Mouse (Mus musculus): ENCODE results near the gene Ppp3ca. TPM values are rescaled to one million over a fixed set of nuclear protein-coding genes. Genes with fewer than 3 reads are reported as not detected.

Gene Ppp3ca
- polyA plus RNA-seq, 1 experiment from 2014 or later, result 145 TPM

DNA sequence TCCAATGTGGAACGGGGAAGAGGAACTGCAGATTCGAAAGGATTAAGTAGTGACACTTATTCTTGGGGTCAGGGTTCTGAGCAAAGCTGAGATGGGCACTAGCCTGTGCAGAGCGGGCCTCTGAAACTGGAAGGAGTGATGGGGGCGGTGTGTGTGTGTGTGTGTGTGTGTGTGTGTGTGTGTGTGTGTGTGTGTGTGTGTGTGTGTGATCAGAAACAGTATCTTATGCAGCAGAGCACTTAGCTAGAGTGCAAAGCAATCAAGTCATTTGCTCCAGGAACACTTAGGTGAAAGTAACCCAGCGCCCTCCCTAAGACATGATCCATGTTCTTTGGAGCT is 2.0 kb downstream of the Ppp3ca start:
- Histone ChIP-seq H3K27ac (peak overlapping the region; percentile 97), H3K9ac (peak overlapping the region; percentile 70), H3K4me1 (peaks cover 36% of the 10 kb centered on the region), H3K27me3 (replicated peaks) (no peaks in the 10 kb centered on the region), H3K9me3 (no peaks in the 10 kb centered on the region), H3K4me2 (peak overlapping the region; percentile 53), H3K4me3 (peak overlapping the region; percentile 75), H3K36me3 (replicated peaks) (no peaks in the 10 kb centered on the region)
- WGBS, result 5% methylated on average over 5 of the region's 5 CpGs
- ATAC-seq (replicated peaks), result no peak

DNA sequence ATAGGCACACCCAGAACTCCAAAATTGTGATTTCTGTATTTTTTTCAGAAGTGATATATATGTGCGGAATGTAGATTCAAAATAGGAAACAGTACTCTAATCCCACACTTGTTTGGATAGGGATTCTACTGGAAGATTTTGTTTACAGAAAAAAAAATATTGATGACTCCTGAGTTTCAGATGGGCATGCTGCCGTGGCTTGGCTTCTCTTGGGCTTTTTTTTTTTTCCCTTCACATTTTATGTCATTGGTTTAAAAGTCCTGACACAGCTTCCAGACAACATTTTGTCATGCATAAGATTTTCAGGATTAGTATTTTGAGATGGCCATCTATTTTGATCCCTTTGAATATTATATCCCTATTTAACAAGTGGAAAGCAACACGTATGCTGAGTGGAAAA is 2.9 kb downstream of the Ppp3ca start:
- no peaks in the 10 kb centered on the region for H3K36me3 ChIP-seq (replicated peaks)
- no peak for ATAC-seq (replicated peaks)
- H3K27me3 ChIP-seq (replicated peaks), result no peaks in the 10 kb centered on the region
- no peak overlapping the region for H3K9ac ChIP-seq
- peaks cover 42% of the 10 kb centered on the region for H3K4me1 ChIP-seq
- peak overlapping the region; percentile 75 for H3K4me3 ChIP-seq
- H3K4me2 ChIP-seq, result peak overlapping the region; percentile 53
- 71% methylated on average over 3 of the region's 3 CpGs for WGBS
- H3K27ac ChIP-seq, result no peak overlapping the region
- no peaks in the 10 kb centered on the region for H3K9me3 ChIP-seq

DNA sequence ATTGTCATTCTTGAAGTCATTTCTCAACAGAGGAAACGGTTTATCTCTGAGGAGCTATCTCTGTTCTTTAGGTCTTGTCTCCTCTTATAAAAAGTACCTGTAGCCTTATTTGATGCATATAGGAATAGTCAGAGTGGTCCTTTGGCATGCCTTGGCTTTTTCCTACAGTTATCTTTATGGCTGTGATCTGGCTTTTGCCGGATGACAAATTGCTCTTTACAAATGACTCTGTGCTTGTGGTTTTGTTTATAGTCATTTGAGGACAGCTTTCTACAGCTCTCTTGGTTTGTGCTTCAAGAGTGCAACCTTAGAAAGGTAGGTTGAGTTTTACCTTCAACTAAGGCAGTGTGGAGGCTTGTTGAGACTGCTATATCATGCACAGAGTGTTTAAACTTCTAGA is 3.4 kb downstream of the Ppp3ca start:
- Histone ChIP-seq H3K36me3 (replicated peaks) (no peaks in the 10 kb centered on the region), H3K9ac (no peak overlapping the region), H3K27ac (no peak overlapping the region), H3K4me2 (peak overlapping the region; percentile 53), H3K4me1 (peaks cover 44% of the 10 kb centered on the region), H3K4me3 (peak overlapping the region; percentile 9; the same call in 1 of the 2 replicates), H3K27me3 (replicated peaks) (no peaks in the 10 kb centered on the region), H3K9me3 (no peaks in the 10 kb centered on the region)
- ATAC-seq (replicated peaks), result no peak
- WGBS, result 91% methylated on average over 2 of the region's 2 CpGs

DNA sequence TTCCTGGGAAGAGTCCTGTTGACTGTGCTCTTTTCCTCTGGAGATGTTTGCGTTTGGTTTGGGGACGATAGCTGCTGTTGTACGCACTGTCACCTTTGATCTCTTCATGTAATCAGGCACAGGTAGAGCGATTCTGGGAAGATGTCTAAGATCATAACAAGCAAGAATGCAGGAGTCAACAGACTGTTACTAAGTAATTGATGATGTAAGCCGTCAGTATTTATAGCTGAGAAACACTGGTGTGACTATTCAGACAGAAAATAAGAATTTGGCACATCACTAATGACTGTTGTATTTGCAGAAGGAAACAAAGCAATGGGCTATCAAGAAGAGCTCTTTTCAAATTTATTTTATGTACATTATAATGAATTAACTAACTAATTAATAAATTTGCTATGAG is 4.6 kb downstream of the Ppp3ca start:
- H3K4me2 ChIP-seq, result peak overlapping the region; percentile 15
- ATAC-seq (replicated peaks), result no peak
- H3K27ac ChIP-seq, result no peak overlapping the region
- H3K36me3 ChIP-seq (replicated peaks), result no peaks in the 10 kb centered on the region
- H3K27me3 ChIP-seq (replicated peaks), result no peaks in the 10 kb centered on the region
- WGBS, result 53% methylated on average over 5 of the region's 5 CpGs
- H3K4me3 ChIP-seq, result no peak overlapping the region
- H3K9me3 ChIP-seq, result no peaks in the 10 kb centered on the region
- H3K4me1 ChIP-seq, result peaks cover 45% of the 10 kb centered on the region
- no peak overlapping the region for H3K9ac ChIP-seq

DNA sequence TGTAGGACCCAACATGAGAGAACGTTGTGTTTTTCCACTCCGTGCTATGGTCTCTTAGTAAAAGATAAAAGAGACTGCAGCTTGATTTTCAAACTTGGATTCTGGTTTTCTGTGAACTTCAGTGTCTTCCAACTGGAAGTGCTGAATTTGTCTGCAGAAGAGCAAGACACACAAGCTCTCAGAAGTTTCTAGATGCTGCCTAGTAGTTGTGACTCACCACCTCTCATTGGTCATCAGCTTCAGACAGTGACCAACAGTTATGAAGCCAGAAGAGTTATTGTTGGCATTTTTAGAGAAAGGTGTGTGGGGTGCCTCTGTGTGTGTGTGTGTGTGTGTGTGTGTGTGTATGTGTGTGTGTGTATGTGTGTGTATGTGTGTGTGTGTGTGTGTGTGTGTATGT is 7.1 kb downstream of the Ppp3ca start:
- Histone ChIP-seq H3K4me3 (no peak overlapping the region), H3K9ac (no peak overlapping the region), H3K36me3 (replicated peaks) (no peaks in the 10 kb centered on the region), H3K27me3 (replicated peaks) (no peaks in the 10 kb centered on the region), H3K4me1 (peaks cover 62% of the 10 kb centered on the region), H3K4me2 (no peak overlapping the region), H3K27ac (no peak overlapping the region), H3K9me3 (no peaks in the 10 kb centered on the region)
- no peak for ATAC-seq (replicated peaks)
- whole genome bisulfite sequencing, result 90% methylated on average over 2 of the region's 2 CpGs

DNA sequence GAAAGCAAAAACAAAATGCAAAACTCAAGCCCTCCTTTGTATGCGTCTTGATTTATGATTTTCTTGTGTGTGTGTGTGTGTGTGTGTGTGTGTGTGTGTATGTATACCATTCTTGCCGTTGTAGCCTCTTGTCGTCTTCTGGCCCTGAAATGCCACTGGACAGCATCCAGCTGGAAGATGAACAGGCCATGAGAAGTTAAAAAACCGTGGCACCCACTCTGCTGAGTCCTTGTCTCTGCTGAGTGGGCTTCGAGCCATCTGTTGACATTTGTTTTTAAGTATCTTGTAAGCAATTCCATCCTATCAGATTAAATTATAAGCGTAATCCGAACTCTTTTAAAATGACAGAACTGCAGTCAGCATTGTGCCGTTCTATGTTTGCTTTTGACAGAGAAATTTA is 8.5 kb downstream of the Ppp3ca start:
- Histone ChIP-seq H3K36me3 (replicated peaks) (no peaks in the 10 kb centered on the region), H3K9me3 (no peaks in the 10 kb centered on the region), H3K4me3 (no peak overlapping the region), H3K4me1 (peaks cover 52% of the 10 kb centered on the region), H3K4me2 (no peak overlapping the region), H3K9ac (no peak overlapping the region), H3K27ac (no peak overlapping the region), H3K27me3 (replicated peaks) (no peaks in the 10 kb centered on the region)
- ATAC-seq (replicated peaks), result no peak
- WGBS, result 60% methylated on average over 8 of the region's 8 CpGs

DNA sequence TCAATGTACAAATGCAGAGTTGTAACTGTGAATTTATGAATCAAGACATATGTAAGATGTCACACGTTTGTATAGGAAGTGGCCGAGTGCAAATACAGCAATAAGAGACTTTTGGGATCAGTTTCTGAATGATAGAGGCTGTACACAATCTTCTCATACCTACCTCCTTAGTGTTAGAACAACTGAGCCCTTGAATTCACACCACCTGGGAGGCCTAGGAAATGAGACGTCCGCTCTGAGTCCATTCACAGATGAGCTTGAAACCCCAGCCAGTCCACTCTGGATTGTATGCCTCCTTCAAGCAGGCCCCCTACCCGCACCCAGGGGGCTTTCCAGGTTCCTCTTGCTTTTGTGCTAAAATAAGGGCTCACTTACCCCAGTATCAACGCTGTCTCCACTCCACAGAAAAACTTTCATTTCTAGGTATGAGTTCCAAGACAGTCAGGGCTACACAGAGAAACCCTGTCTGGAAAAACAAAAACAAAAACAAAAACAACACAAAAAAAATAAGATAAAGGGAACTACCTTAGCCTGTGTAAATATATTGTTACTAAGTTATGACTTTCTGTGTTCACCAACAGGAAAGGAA is 10.1 kb downstream of the Ppp3ca start:
- no peak overlapping the region for H3K27ac ChIP-seq
- H3K4me2 ChIP-seq, result no peak overlapping the region
- no peaks in the 10 kb centered on the region for H3K36me3 ChIP-seq (replicated peaks)
- ATAC-seq (replicated peaks), result no peak
- 67% methylated on average over 6 of the region's 6 CpGs for WGBS
- no peak overlapping the region for H3K9ac ChIP-seq
- no peaks in the 10 kb centered on the region for H3K9me3 ChIP-seq
- H3K4me3 ChIP-seq, result no peak overlapping the region
- no peaks in the 10 kb centered on the region for H3K27me3 ChIP-seq (replicated peaks)
- peaks cover 47% of the 10 kb centered on the region for H3K4me1 ChIP-seq

DNA sequence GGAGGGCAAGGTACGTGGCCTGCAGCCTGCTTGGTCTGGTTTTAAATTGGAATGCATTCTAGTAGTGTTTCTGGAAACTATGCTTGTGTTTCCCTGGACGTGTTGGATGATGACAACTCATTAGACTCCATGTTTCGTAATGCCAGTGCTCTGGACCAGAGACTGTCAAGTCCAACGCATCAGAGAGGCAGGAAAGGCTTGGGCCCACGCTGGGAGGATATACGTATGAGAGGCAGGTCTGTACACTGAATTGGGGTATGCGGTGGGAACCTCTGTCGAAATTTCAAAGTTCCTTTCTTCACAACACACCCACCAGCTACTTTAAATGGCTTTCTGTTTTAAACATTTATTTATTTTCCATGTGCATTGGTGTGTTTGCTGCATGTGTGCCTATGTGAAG is 12.3 kb downstream of the Ppp3ca start:
- no peaks in the 10 kb centered on the region for H3K9me3 ChIP-seq
- 88% methylated on average over 8 of the region's 8 CpGs for WGBS
- H3K4me3 ChIP-seq, result no peak overlapping the region
- no peaks in the 10 kb centered on the region for H3K36me3 ChIP-seq (replicated peaks)
- H3K4me1 ChIP-seq, result peaks cover 35% of the 10 kb centered on the region
- H3K9ac ChIP-seq, result no peak overlapping the region
- no peak for ATAC-seq (replicated peaks)
- no peak overlapping the region for H3K4me2 ChIP-seq
- no peaks in the 10 kb centered on the region for H3K27me3 ChIP-seq (replicated peaks)
- no peak overlapping the region for H3K27ac ChIP-seq

DNA sequence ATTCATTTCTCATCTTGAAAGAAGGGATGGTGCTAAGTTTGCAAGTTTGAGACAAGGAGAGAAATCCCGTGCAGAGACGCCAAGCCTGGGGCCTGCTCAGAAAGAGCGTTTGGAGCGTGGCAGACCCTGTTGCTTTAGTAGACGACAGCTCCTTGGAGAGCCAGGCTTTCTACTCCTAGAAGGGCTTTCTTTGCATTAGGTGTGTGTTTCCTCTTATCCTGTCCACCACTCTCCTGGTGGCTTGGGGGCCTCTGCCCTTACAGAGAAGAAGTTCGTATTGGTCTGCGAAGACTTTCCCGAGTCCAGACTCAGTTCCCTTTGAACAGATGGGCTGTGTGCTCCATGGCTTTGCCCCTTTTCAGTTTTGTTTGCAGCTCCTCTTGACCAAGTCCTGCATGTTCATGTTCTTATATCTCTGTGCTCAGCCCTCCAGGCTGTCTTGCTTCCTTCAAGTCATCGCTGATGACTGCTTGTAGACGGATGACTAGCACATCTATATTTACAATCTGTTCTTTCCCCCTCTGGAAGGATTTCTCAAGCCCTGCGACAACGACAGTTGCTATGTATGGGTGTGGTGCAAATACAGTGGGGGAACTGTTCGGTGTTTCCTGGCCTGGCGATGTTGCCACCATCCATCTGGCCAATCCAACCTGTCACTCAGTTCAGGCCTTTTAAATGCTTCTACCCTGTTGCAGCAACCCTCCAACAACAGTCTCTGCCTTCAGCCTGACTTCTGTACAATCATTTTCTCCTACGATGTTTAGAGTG is 14.5 kb downstream of the Ppp3ca start:
- Histone ChIP-seq H3K36me3 (replicated peaks) (no peaks in the 10 kb centered on the region), H3K27me3 (replicated peaks) (no peaks in the 10 kb centered on the region), H3K4me3 (no peak overlapping the region), H3K9me3 (no peaks in the 10 kb centered on the region), H3K4me2 (no peak overlapping the region), H3K4me1 (peaks cover 26% of the 10 kb centered on the region; the same call in 1 of the 2 replicates), H3K9ac (no peak overlapping the region), H3K27ac (no peak overlapping the region)
- no peak for ATAC-seq (replicated peaks)
- 90% methylated on average over 15 of the region's 15 CpGs for WGBS

DNA sequence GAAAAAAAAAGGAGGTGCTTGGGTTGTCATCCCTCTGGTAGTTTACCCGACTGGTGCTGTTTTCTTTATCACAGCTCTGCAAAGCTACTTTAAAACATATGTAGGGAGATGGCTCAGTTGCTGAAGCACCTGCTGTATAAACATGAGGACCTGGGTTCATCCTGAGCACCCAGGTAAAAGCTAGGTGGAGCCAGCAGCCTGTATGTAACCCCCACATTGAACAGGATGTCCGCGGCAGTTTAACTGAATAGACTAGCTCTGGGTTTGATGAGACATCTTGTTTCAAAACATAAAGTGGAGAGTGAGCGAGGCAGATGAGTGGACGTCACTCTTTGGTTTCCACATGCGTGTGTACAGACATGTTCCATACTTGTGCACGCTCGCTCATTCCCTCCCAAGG is 16.5 kb downstream of the Ppp3ca start:
- Histone ChIP-seq H3K27ac (no peak overlapping the region), H3K4me3 (no peak overlapping the region), H3K9me3 (no peaks in the 10 kb centered on the region), H3K4me2 (no peak overlapping the region), H3K9ac (no peak overlapping the region), H3K4me1 (peaks cover 11% of the 10 kb centered on the region; the same call in 1 of the 2 replicates), H3K36me3 (replicated peaks) (no peaks in the 10 kb centered on the region), H3K27me3 (replicated peaks) (no peaks in the 10 kb centered on the region)
- WGBS, result 87% methylated on average over 8 of the region's 8 CpGs
- ATAC-seq (replicated peaks), result no peak

DNA sequence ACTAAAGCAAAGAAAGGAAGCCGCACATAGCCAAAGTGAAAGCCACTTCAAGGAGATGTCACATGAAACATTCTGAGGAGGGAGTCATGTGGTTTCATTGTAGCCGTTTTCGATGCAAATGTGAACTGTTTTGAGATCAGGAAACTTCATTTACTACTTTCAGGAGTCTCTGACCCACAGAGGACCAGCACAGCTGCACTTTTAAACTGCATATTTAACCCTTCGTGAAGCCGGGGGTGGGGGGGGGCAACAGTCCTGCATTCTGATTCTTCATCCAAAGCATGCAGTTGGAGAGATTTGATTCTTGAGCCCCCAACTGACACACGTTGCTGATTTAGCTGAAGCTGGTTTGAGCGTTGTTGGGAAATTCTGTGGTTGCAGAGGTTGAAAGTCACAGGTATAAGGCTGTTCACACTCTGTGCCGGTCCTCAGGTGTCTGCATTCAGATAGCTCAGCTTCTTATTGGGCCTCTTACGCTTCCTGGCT is 18.2 kb downstream of the Ppp3ca start:
- H3K4me1 ChIP-seq, result peaks cover 8% of the 10 kb centered on the region; the same call in 1 of the 2 replicates
- no peak overlapping the region for H3K4me3 ChIP-seq
- WGBS, result 73% methylated on average over 9 of the region's 9 CpGs
- no peak overlapping the region for H3K27ac ChIP-seq
- H3K4me2 ChIP-seq, result no peak overlapping the region
- H3K9me3 ChIP-seq, result no peaks in the 10 kb centered on the region
- no peak for ATAC-seq (replicated peaks)
- no peaks in the 10 kb centered on the region for H3K27me3 ChIP-seq (replicated peaks)
- H3K9ac ChIP-seq, result no peak overlapping the region
- H3K36me3 ChIP-seq (replicated peaks), result no peaks in the 10 kb centered on the region

DNA sequence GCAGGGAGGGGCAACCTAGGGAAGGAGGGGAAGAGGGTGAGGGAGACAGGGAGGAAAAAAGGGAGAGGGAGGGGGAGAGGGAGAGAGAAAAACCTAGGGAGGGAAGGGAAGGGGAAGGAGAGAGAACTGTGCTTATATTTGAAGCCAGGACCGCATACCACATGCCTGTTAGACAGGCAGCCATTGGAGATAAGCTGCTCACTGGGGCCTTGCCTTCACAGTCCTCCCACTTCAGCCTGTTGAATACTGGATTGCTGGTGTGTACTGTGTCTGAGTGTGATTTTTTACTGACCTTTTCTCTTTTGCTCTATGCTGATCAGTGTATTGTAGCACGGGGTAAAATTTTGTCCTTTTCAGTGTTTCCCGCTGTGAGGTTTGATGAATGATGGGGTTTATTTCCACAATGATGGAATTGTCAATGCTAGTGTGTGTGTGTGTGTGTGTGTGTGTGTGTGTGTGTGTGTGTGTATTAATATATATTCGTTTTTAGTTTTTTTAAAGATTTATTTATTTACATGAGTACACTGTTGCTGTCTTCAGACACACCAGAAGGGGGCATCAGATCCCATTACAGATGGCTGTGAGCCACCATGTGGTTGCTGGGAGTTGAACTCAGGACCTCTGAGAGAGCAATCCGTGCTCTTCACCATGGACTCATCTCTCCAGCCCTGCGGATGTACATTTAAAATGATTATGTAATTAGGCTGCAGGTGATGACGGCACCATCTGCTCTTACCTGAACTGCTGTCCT is 20.0 kb downstream of the Ppp3ca start:
- Histone ChIP-seq H3K9ac (no peak overlapping the region), H3K4me3 (no peak overlapping the region), H3K4me2 (no peak overlapping the region), H3K27me3 (replicated peaks) (no peaks in the 10 kb centered on the region), H3K4me1 (peaks cover 4% of the 10 kb centered on the region; the same call in 1 of the 2 replicates), H3K27ac (no peak overlapping the region), H3K36me3 (replicated peaks) (no peaks in the 10 kb centered on the region), H3K9me3 (no peaks in the 10 kb centered on the region)
- ATAC-seq (replicated peaks), result no peak; the same call in 1 of the 2 replicates
- 89% methylated on average over 7 of the region's 7 CpGs for WGBS

All from midbrain, embryonic 15.5 days (tissue).